Mouse (Mus musculus): Measurements from ENCODE around the gene Cyb5r1. TPM values are rescaled to one million over a fixed set of nuclear protein-coding genes. Genes with fewer than 3 reads are reported as not detected.
A peak's percentile ranks its signal among the peaks of the same experiment; 100 is the strongest.

Cyb5r1 gene
- polyA plus RNA-seq (2016; fragmentation: Nextera tagmentation; extraction: Ambion mirVana), result 20.7 and 26.4 TPM in 2 replicates

- no peaks in the 10 kb centered on the region for H3K9me3 ChIP-seq
- H3K27me3 ChIP-seq, result peaks cover 5% of the 10 kb centered on the region; the same call in 1 of the 2 replicates
- peak within 1 kb of the TSS; percentile 65 for H3K4me3 ChIP-seq
- H3K27ac ChIP-seq (replicated peaks), result 0 out of 2 replicates have a peak within 1 kb of the TSS, but pooled peaks have one; percentile 36
- H3K4me1 ChIP-seq, result peaks cover 10% of the 10 kb centered on the region
- H3K9ac ChIP-seq (replicated peaks), result peak within 1 kb of the TSS; percentile 63
- WGBS, result 2% methylated on average over 43 of the region's 43 CpGs
- peak; percentile 99 for ATAC-seq (ENCODE audit: low FRiP score, low read depth)
- H3K36me3 ChIP-seq, result peaks cover 23% of the 10 kb centered on the region
- H3K4me2 ChIP-seq (replicated peaks), result peak within 1 kb of the TSS; percentile 88
Observed at GRCm38 (mm10) chr1:134405509-134406413, at the start of gene Cyb5r1. TSS of gene Cyb5r1 (plus strand) at chr1:134405559.

GRCm38 (mm10) chr1:134357461-134357860 lies 47.9 kb upstream of the Cyb5r1 start:
- peaks cover 10% of the 10 kb centered on the region for H3K4me1 ChIP-seq
- ATAC-seq (ENCODE audit: low FRiP score, low read depth), result no peak
- no peak overlapping the region for H3K4me2 ChIP-seq (replicated peaks)
- H3K27ac ChIP-seq (replicated peaks), result no peak overlapping the region
- WGBS, result 89% methylated on average over 4 of the region's 4 CpGs
- H3K4me3 ChIP-seq, result no peak overlapping the region
- peaks cover 62% of the 10 kb centered on the region for H3K36me3 ChIP-seq
- H3K9ac ChIP-seq (replicated peaks), result no peak overlapping the region
- no peaks in the 10 kb centered on the region for H3K27me3 ChIP-seq
- H3K9me3 ChIP-seq, result no peaks in the 10 kb centered on the region

- Histone ChIP-seq H3K36me3 (peaks cover 32% of the 10 kb centered on the region), H3K4me2 (replicated peaks) (peak overlapping the region; percentile 79), H3K9ac (replicated peaks) (0 out of 2 replicates have a peak overlapping the region, but pooled peaks have one; percentile 39), H3K4me1 (peaks cover 12% of the 10 kb centered on the region), H3K9me3 (no peaks in the 10 kb centered on the region), H3K27ac (replicated peaks) (no peak overlapping the region), H3K27me3 (peaks cover 3% of the 10 kb centered on the region; the same call in 1 of the 2 replicates), H3K4me3 (peak overlapping the region; percentile 92)
- WGBS, result 86% methylated on average over 7 of the region's 7 CpGs
- no peak for ATAC-seq (ENCODE audit: low FRiP score, low read depth)
Observed at GRCm38 (mm10) chr1:134360656-134361055, 44.7 kb upstream of the Cyb5r1 start.

- Histone ChIP-seq H3K4me3 (peak overlapping the region; percentile 92), H3K9me3 (no peaks in the 10 kb centered on the region), H3K27me3 (peaks cover 3% of the 10 kb centered on the region; the same call in 1 of the 2 replicates), H3K9ac (replicated peaks) (peak overlapping the region; percentile 89), H3K4me2 (replicated peaks) (peak overlapping the region; percentile 79), H3K27ac (replicated peaks) (peak overlapping the region; percentile 79), H3K36me3 (peaks cover 25% of the 10 kb centered on the region), H3K4me1 (peaks cover 12% of the 10 kb centered on the region)
- 1% methylated on average over 38 of the region's 44 CpGs for WGBS
- peak; percentile 89 for ATAC-seq (ENCODE audit: low FRiP score, low read depth)
Observed at GRCm38 (mm10) chr1:134361195-134361856, 44.0 kb upstream of the Cyb5r1 start.

GRCm38 (mm10) chr1:134361857-134362212 lies 43.5 kb upstream of the Cyb5r1 start, which contains the start of gene Tmem183a:
TSS of gene Tmem183a (minus strand) at chr1:134361979.
- H3K4me2 ChIP-seq (replicated peaks), result peak within 1 kb of the TSS; percentile 79
- peak within 1 kb of the TSS; percentile 92 for H3K4me3 ChIP-seq
- peaks cover 24% of the 10 kb centered on the region for H3K36me3 ChIP-seq
- no peaks in the 10 kb centered on the region for H3K9me3 ChIP-seq
- H3K27me3 ChIP-seq, result peaks cover 3% of the 10 kb centered on the region; the same call in 1 of the 2 replicates
- H3K4me1 ChIP-seq, result peaks cover 12% of the 10 kb centered on the region
- peak within 1 kb of the TSS; percentile 79 for H3K27ac ChIP-seq (replicated peaks)
- peak within 1 kb of the TSS; percentile 89 for H3K9ac ChIP-seq (replicated peaks)
- under 1% methylated on average over 38 of the region's 38 CpGs for WGBS
- peak; percentile 98 for ATAC-seq (ENCODE audit: low FRiP score, low read depth)

- peaks cover 3% of the 10 kb centered on the region; the same call in 1 of the 2 replicates for H3K27me3 ChIP-seq
- no peak for ATAC-seq (ENCODE audit: low FRiP score, low read depth)
- H3K4me1 ChIP-seq, result peaks cover 12% of the 10 kb centered on the region
- no peak overlapping the region for H3K9ac ChIP-seq (replicated peaks)
- no peaks in the 10 kb centered on the region for H3K9me3 ChIP-seq
- 86% methylated on average over 4 of the region's 4 CpGs for WGBS
- H3K4me2 ChIP-seq (replicated peaks), result no peak overlapping the region
- H3K36me3 ChIP-seq, result peaks cover 14% of the 10 kb centered on the region
- no peak overlapping the region for H3K4me3 ChIP-seq
- no peak overlapping the region for H3K27ac ChIP-seq (replicated peaks)
Observed at GRCm38 (mm10) chr1:134363194-134363593, 42.2 kb upstream of the Cyb5r1 start.

GRCm38 (mm10) chr1:134365491-134365890 lies 39.9 kb upstream of the Cyb5r1 start:
- Histone ChIP-seq H3K36me3 (no peaks in the 10 kb centered on the region), H3K4me1 (peaks cover 11% of the 10 kb centered on the region), H3K27ac (replicated peaks) (no peak overlapping the region), H3K27me3 (peaks cover 3% of the 10 kb centered on the region; the same call in 1 of the 2 replicates), H3K4me3 (no peak overlapping the region), H3K9ac (replicated peaks) (no peak overlapping the region), H3K9me3 (no peaks in the 10 kb centered on the region), H3K4me2 (replicated peaks) (no peak overlapping the region)
- WGBS, result 66% methylated on average over 5 of the region's 5 CpGs
- ATAC-seq (ENCODE audit: low FRiP score, low read depth), result no peak

- H3K36me3 ChIP-seq, result no peaks in the 10 kb centered on the region
- no peak overlapping the region for H3K27ac ChIP-seq (replicated peaks)
- no peaks in the 10 kb centered on the region for H3K4me1 ChIP-seq
- H3K4me2 ChIP-seq (replicated peaks), result no peak overlapping the region
- H3K27me3 ChIP-seq, result peaks cover 3% of the 10 kb centered on the region; the same call in 1 of the 2 replicates
- no peaks in the 10 kb centered on the region for H3K9me3 ChIP-seq
- ATAC-seq (ENCODE audit: low FRiP score, low read depth), result no peak
- 62% methylated on average over 9 of the region's 9 CpGs for WGBS
- H3K4me3 ChIP-seq, result no peak overlapping the region
- no peak overlapping the region for H3K9ac ChIP-seq (replicated peaks)
Observed at GRCm38 (mm10) chr1:134368777-134369337, 36.5 kb upstream of the Cyb5r1 start.

- Histone ChIP-seq H3K4me1 (no peaks in the 10 kb centered on the region), H3K27ac (replicated peaks) (no peak overlapping the region), H3K9me3 (no peaks in the 10 kb centered on the region), H3K9ac (replicated peaks) (no peak overlapping the region), H3K4me3 (no peak overlapping the region), H3K36me3 (no peaks in the 10 kb centered on the region), H3K27me3 (no peaks in the 10 kb centered on the region), H3K4me2 (replicated peaks) (no peak overlapping the region)
- no peak for ATAC-seq (ENCODE audit: low FRiP score, low read depth)
- 81% methylated on average over 2 of the region's 2 CpGs for WGBS
Observed at GRCm38 (mm10) chr1:134374124-134374523, 31.2 kb upstream of the Cyb5r1 start.

- H3K36me3 ChIP-seq, result no peaks in the 10 kb centered on the region
- H3K27ac ChIP-seq (replicated peaks), result no peak overlapping the region
- H3K4me3 ChIP-seq, result no peak overlapping the region
- H3K27me3 ChIP-seq, result 0 out of 2 replicates have a peak, but pooled peaks cover 5% of the 10 kb centered on the region
- no peak overlapping the region for H3K9ac ChIP-seq (replicated peaks)
- 97% methylated on average over 2 of the region's 2 CpGs for whole genome bisulfite sequencing
- no peak for ATAC-seq (ENCODE audit: low FRiP score, low read depth)
- H3K4me2 ChIP-seq (replicated peaks), result no peak overlapping the region
- peaks cover 6% of the 10 kb centered on the region; the same call in 1 of the 2 replicates for H3K4me1 ChIP-seq
- H3K9me3 ChIP-seq, result no peaks in the 10 kb centered on the region
Observed at GRCm38 (mm10) chr1:134381051-134381450, 24.3 kb upstream of the Cyb5r1 start.

- H3K4me3 ChIP-seq, result peak overlapping the region; percentile 20; the same call in 1 of the 2 replicates
- H3K4me2 ChIP-seq (replicated peaks), result peak overlapping the region; percentile 47
- no peak for ATAC-seq (ENCODE audit: low FRiP score, low read depth)
- H3K4me1 ChIP-seq, result peaks cover 6% of the 10 kb centered on the region; the same call in 1 of the 2 replicates
- H3K36me3 ChIP-seq, result no peaks in the 10 kb centered on the region
- H3K27ac ChIP-seq (replicated peaks), result no peak overlapping the region
- no peak overlapping the region for H3K9ac ChIP-seq (replicated peaks)
- H3K9me3 ChIP-seq, result no peaks in the 10 kb centered on the region
- 16% methylated on average over 19 of the region's 19 CpGs for WGBS
- 0 out of 2 replicates have a peak, but pooled peaks cover 5% of the 10 kb centered on the region for H3K27me3 ChIP-seq
Observed at GRCm38 (mm10) chr1:134381795-134382625, 23.3 kb upstream of the Cyb5r1 start.

Data from midbrain, embryonic 12.5 days (tissue).